Mouse (Mus musculus) MEL (cell line): Measurements from ENCODE around the gene Uchl5. TPM values are rescaled to one million over a fixed set of nuclear protein-coding genes. Genes with fewer than 3 reads are reported as not detected.

ENCODE experiments used
- DNase-seq: peaks from one replicate; pipeline ENCODE4 v3.0.0; 2011; ENCODE audit warnings: low read depth, low spot score
- H3K27ac ChIP-seq: 2 replicates; pipeline ENCODE4 v1.5.1; 2012; ENCODE audit warnings: low read depth, mild to moderate bottlenecking, control low read depth, low read length, moderate library complexity; ENCODE audit not compliant: control insufficient read depth
- H3K27me3 ChIP-seq, 2 experiments: fragments of 150-350 bp in 1 of 2; sonication (generic) in 1 of 2; 2 replicates each; pipeline ENCODE4 v1.6.1; 2012; ENCODE audit warnings: low read length in 2 of 2, mild to moderate bottlenecking in 2 of 2, improper control_type of control experiment in 1 of 2, moderate library complexity in 1 of 2; ENCODE audit not compliant: insufficient read depth in 2 of 2, control insufficient read depth in 1 of 2
- H3K36me3 ChIP-seq, 2 experiments: 2 replicates each; pipeline ENCODE4 v1.6.1; 2012 to 2014; ENCODE audit warnings: low read length in 2 of 2, improper control_type of control experiment in 1 of 2, inconsistent platforms in 1 of 2, mild to moderate bottlenecking in 1 of 2; ENCODE audit not compliant: insufficient read depth in 2 of 2, control insufficient read depth in 1 of 2
- H3K4me1 ChIP-seq, 2 experiments: fragments of 150-350 bp in 1 of 2; sonication (generic) in 1 of 2; 2 replicates each; pipeline ENCODE4 v1.6.1; 2012; ENCODE audit warnings: low read length in 2 of 2, improper control_type of control experiment in 1 of 2, mild to moderate bottlenecking in 1 of 2; ENCODE audit not compliant: insufficient read depth in 2 of 2, control insufficient read depth in 1 of 2
- H3K4me3 ChIP-seq, 2 experiments: fragments of 150-350 bp in 1 of 2; sonication (generic) in 1 of 2; 2 replicates each; pipeline ENCODE4 v1.5.1; 2012; ENCODE audit warnings: low read depth in 2 of 2, low read length in 2 of 2, mild to moderate bottlenecking in 2 of 2, moderate library complexity in 2 of 2, control low read depth in 1 of 2, improper control_type of control experiment in 1 of 2; ENCODE audit not compliant: control insufficient read depth in 1 of 2, insufficient read depth in 1 of 2
- H3K79me2 ChIP-seq: 2 replicates; pipeline ENCODE4 v1.6.1; 2012; ENCODE audit warnings: mild to moderate bottlenecking, low read length, moderate library complexity; ENCODE audit not compliant: control insufficient read depth, poor library complexity, insufficient read depth
- H3K9ac ChIP-seq: 2 replicates; pipeline ENCODE4 v1.6.1; 2012; ENCODE audit warnings: low read depth, mild to moderate bottlenecking, control low read depth, low read length, moderate library complexity; ENCODE audit not compliant: control insufficient read depth, poor library complexity, severe bottlenecking
- H3K9me3 ChIP-seq: fragments of 150-350 bp; sonication (generic); replicated peaks from 2 replicates; pipeline ENCODE4 v1.6.1; 2012; ENCODE audit warnings: mild to moderate bottlenecking, low read length, improper control_type of control experiment, moderate library complexity; ENCODE audit not compliant: insufficient read depth
- CHD1 ChIP-seq: IDR thresholded peaks from 2 replicates; pipeline ENCODE4 v1.6.1; 2012; ENCODE audit warnings: low read depth, mild to moderate bottlenecking, inconsistent platforms, low read length, improper control_type of control experiment
- CHD2 ChIP-seq: IDR thresholded peaks from 2 replicates; pipeline ENCODE4 v1.6.1; 2011; ENCODE audit warnings: low read length, improper control_type of control experiment
- CTCF ChIP-seq, 3 experiments: IDR thresholded peaks in 2 of 3; conservative IDR thresholded peaks in 1 of 3; 2 replicates each; pipeline ENCODE4 v1.5.1; 2011 to 2012; ENCODE audit warnings: low read length in 3 of 3, low read depth in 2 of 3, mild to moderate bottlenecking in 2 of 3, improper control_type of control experiment in 1 of 3, inconsistent platforms in 1 of 3, mixed read lengths in 1 of 3, moderate library complexity in 1 of 3; ENCODE audit not compliant: control insufficient read depth in 1 of 3, insufficient read depth in 1 of 3, poor library complexity in 1 of 3, severe bottlenecking in 1 of 3
- E2F4 ChIP-seq: IDR thresholded peaks from 2 replicates; pipeline ENCODE4 v1.6.1; 2011; ENCODE audit warnings: low read depth, low read length, improper control_type of control experiment, borderline replicate concordance
- ELF1 ChIP-seq: IDR thresholded peaks from 2 replicates; pipeline ENCODE4 v1.6.1; 2014; ENCODE audit warnings: low read depth, mild to moderate bottlenecking, inconsistent platforms, low read length, improper control_type of control experiment, moderate library complexity
- EP300 ChIP-seq, 2 experiments: IDR thresholded peaks; 2 replicates each; pipeline ENCODE4 v1.6.1; 2011; ENCODE audit warnings: improper control_type of control experiment in 2 of 2, low read length in 2 of 2, low read depth in 1 of 2, mild to moderate bottlenecking in 1 of 2
- ETS1 ChIP-seq: IDR thresholded peaks from 2 replicates; pipeline ENCODE4 v1.6.1; 2012; ENCODE audit warnings: low read depth, mild to moderate bottlenecking, inconsistent platforms, low read length, improper control_type of control experiment, moderate library complexity
- GABPA ChIP-seq: IDR thresholded peaks from 2 replicates; pipeline ENCODE4 v1.6.1; 2012; ENCODE audit warnings: low read depth, mild to moderate bottlenecking, inconsistent platforms, low read length, improper control_type of control experiment, moderate library complexity
- GATA1 ChIP-seq: IDR thresholded peaks from 2 replicates; pipeline ENCODE4 v1.6.1; 2011; ENCODE audit warnings: low read depth, low read length, improper control_type of control experiment
- HCFC1 ChIP-seq: IDR thresholded peaks from 2 replicates; pipeline ENCODE4 v1.6.1; 2012; ENCODE audit warnings: low read depth, mild to moderate bottlenecking, inconsistent platforms, low read length, improper control_type of control experiment, moderate library complexity
- JUND ChIP-seq: IDR thresholded peaks from 2 replicates; pipeline ENCODE4 v1.6.1; 2011; ENCODE audit warnings: low read depth, mild to moderate bottlenecking, improper control_type of control experiment, low read length
- MAFK ChIP-seq: IDR thresholded peaks from 2 replicates; pipeline ENCODE4 v1.6.1; 2011; ENCODE audit warnings: low read depth, mild to moderate bottlenecking, low read length, improper control_type of control experiment, borderline replicate concordance
- MAX ChIP-seq: IDR thresholded peaks from 2 replicates; pipeline ENCODE4 v1.6.1; 2011; ENCODE audit warnings: low read length, improper control_type of control experiment
- MEF2A ChIP-seq: IDR thresholded peaks from 2 replicates; pipeline ENCODE4 v1.6.1; 2014; ENCODE audit warnings: low read depth, mild to moderate bottlenecking, inconsistent platforms, low read length, improper control_type of control experiment; ENCODE audit not compliant: poor library complexity, insufficient replicate concordance, severe bottlenecking; ENCODE audit errors: extremely low read depth
- MXI1 ChIP-seq: IDR thresholded peaks from 2 replicates; pipeline ENCODE4 v1.6.1; 2011; ENCODE audit warnings: mild to moderate bottlenecking, low read depth, low read length, improper control_type of control experiment
- MYB ChIP-seq: IDR thresholded peaks from 2 replicates; pipeline ENCODE4 v1.6.1; 2011; ENCODE audit warnings: mild to moderate bottlenecking, low read depth, low read length, improper control_type of control experiment
- MYC ChIP-seq: IDR thresholded peaks from 2 replicates; pipeline ENCODE4 v1.6.1; 2011; ENCODE audit warnings: low read depth, mild to moderate bottlenecking, low read length, improper control_type of control experiment, moderate library complexity
- NELFE ChIP-seq: IDR thresholded peaks from 2 replicates; pipeline ENCODE4 v1.6.1; 2011; ENCODE audit warnings: low read depth, low read length, improper control_type of control experiment
- NRF1 ChIP-seq: IDR thresholded peaks from 2 replicates; pipeline ENCODE4 v1.6.1; 2014; ENCODE audit warnings: low read depth, mild to moderate bottlenecking, inconsistent platforms, low read length, improper control_type of control experiment, moderate library complexity; ENCODE audit not compliant: poor library complexity, insufficient read depth, severe bottlenecking
- POLR2A ChIP-seq, 2 experiments: IDR thresholded peaks; 2 replicates each; pipeline ENCODE4 v1.6.1; 2011 to 2012; ENCODE audit warnings: low read length in 2 of 2, mild to moderate bottlenecking in 2 of 2, control low read depth in 1 of 2, improper control_type of control experiment in 1 of 2, low read depth in 1 of 2, moderate library complexity in 1 of 2; ENCODE audit not compliant: control insufficient read depth in 1 of 2, insufficient read depth in 1 of 2, poor library complexity in 1 of 2
- POLR2AphosphoS2 ChIP-seq: IDR thresholded peaks from 2 replicates; pipeline ENCODE4 v1.6.1; 2011; ENCODE audit warnings: low read length, improper control_type of control experiment
- RAD21 ChIP-seq: IDR thresholded peaks from 2 replicates; pipeline ENCODE4 v1.6.1; 2011; ENCODE audit warnings: mild to moderate bottlenecking, low read depth, low read length, improper control_type of control experiment
- RCOR1 ChIP-seq: IDR thresholded peaks from 2 replicates; pipeline ENCODE4 v1.6.1; 2012; ENCODE audit warnings: low read depth, mild to moderate bottlenecking, inconsistent platforms, low read length, improper control_type of control experiment
- SIN3A ChIP-seq: IDR thresholded peaks from 2 replicates; pipeline ENCODE4 v1.6.1; 2012; ENCODE audit warnings: low read length, improper control_type of control experiment, inconsistent platforms
- SMC3 ChIP-seq: IDR thresholded peaks from 2 replicates; pipeline ENCODE4 v1.6.1; 2011; ENCODE audit warnings: low read depth, low read length, improper control_type of control experiment
- TAL1 ChIP-seq: IDR thresholded peaks from 2 replicates; pipeline ENCODE4 v1.6.1; 2012; ENCODE audit warnings: mild to moderate bottlenecking, inconsistent platforms, low read length, moderate library complexity, mixed read lengths
- TBP ChIP-seq: IDR thresholded peaks from 2 replicates; pipeline ENCODE4 v1.8.0; 2011; ENCODE audit warnings: low read depth, low read length, improper control_type of control experiment
- TCF12 ChIP-seq: IDR thresholded peaks from 2 replicates; pipeline ENCODE4 v1.6.1; 2014; ENCODE audit warnings: low read depth, mild to moderate bottlenecking, inconsistent platforms, low read length, improper control_type of control experiment, moderate library complexity
- USF1 ChIP-seq: IDR thresholded peaks from 2 replicates; pipeline ENCODE4 v1.6.1; 2014; ENCODE audit warnings: low read depth, mild to moderate bottlenecking, inconsistent platforms, low read length, improper control_type of control experiment, moderate library complexity
- USF2 ChIP-seq, 2 experiments: IDR thresholded peaks; 2 replicates each; pipeline ENCODE4 v1.6.1; 2011 to 2012; ENCODE audit warnings: improper control_type of control experiment in 2 of 2, low read length in 2 of 2, borderline replicate concordance in 1 of 2, inconsistent platforms in 1 of 2, low read depth in 1 of 2, mild to moderate bottlenecking in 1 of 2; ENCODE audit not compliant: insufficient read depth in 1 of 2
- ZKSCAN1 ChIP-seq: IDR thresholded peaks from 2 replicates; pipeline ENCODE4 v1.6.1; 2012; ENCODE audit warnings: low read depth, mild to moderate bottlenecking, inconsistent platforms, low read length, improper control_type of control experiment, moderate library complexity
- ZMIZ1 ChIP-seq: IDR thresholded peaks from 2 replicates; pipeline ENCODE4 v1.6.1; 2012; ENCODE audit warnings: low read depth, mild to moderate bottlenecking, inconsistent platforms, low read length, improper control_type of control experiment, moderate library complexity
- polyA plus RNA-seq, 2 experiments: library from polyadenylated mRNA; stranded (reverse) in 1 of 2; unstranded in 1 of 2; fragments of >175 nt in 1 of 2; fragments of >200 nt in 1 of 2; gene quantifications; 2 replicates each; pipeline versions ENCODE4 v1.2.1 to v1.2.4; 2012; ENCODE audit warnings: low replicate concordance in 2 of 2, low read depth in 1 of 2; ENCODE audit not compliant: insufficient read length in 2 of 2, insufficient read depth in 1 of 2, missing spikeins in 1 of 2
- total RNA-seq: library from RNA; depleted of rRNA; stranded (reverse); fragments of 300-350 nt; gene quantifications from 2 replicates; pipeline ENCODE4 v1.2.3, GENCODE M21; 2012

The Uchl5 gene
- total and polyA plus RNA-seq, 3 experiments: 86.5 to 154 (median 110) TPM

- TF ChIP-seq ELF1 (no peak), NELFE (no peak), MAFK (no peak), SIN3A (no peak; the same call in 1 of the 2 replicates), TAL1 (peak; percentile 80), GABPA (no peak), ZMIZ1 (no peak), TCF12 (peak; percentile 27; the same call in 1 of the 2 replicates), MAX (no peak), MEF2A (peak; percentile 62; the same call in 1 of the 2 replicates), EP300 (IDR thresholded peaks at IDR 0.05; ENCODE audit: low read depth in 1 of 2, low read length in 2 of 2) (peak; percentile 36 to 54; a peak in 2 of 4 replicates), RCOR1 (peak; percentile 36; the same call in 1 of the 2 replicates)
Observed at GRCm38 (mm10) chr1:143773909-143774308, 3.2 kb upstream of the Uchl5 start (continued).

- Histone ChIP-seq H3K9ac (peak overlapping the region; percentile 92), H3K4me3 (peak overlapping the region; percentile 71 to 72), H3K27ac (peak overlapping the region; percentile 85), H3K36me3 (peaks cover 9 to 35% of the 10 kb centered on the region in 2 experiments), H3K79me2 (peaks cover 34% of the 10 kb centered on the region), H3K9me3 (no peaks in the 10 kb centered on the region), H3K4me1 (peaks cover 0 to 8% of the 10 kb centered on the region in 2 experiments; a peak in 2 of 4 replicates), H3K27me3 (no peaks in the 10 kb centered on the region)
- DNase-seq: peak; percentile 80
- TF ChIP-seq TAL1: no peak
- TF ChIP-seq ZKSCAN1: no peak
- TF ChIP-seq USF1: 0 out of 2 replicates have a peak, but pooled peaks have one; percentile 25
- TF ChIP-seq RCOR1: 0 out of 2 replicates have a peak, but pooled peaks have one; percentile 27
- no peak for TF ChIP-seq USF2 (IDR thresholded peaks at IDR 0.05; ENCODE audit: borderline replicate concordance in 1 of 2, insufficient read depth in 1 of 2, low read depth in 1 of 2, low read length in 2 of 2)
- TF ChIP-seq MEF2A: no peak
- TF ChIP-seq E2F4: peak; percentile 85
- no peak for TF ChIP-seq SMC3
- no peak for TF ChIP-seq MAFK
- no peak for TF ChIP-seq NRF1
- TF ChIP-seq POLR2A (IDR thresholded peaks at IDR 0.05; ENCODE audit: control insufficient read depth in 1 of 2, insufficient read depth in 1 of 2, low read depth in 1 of 2, low read length in 2 of 2, poor library complexity in 1 of 2): peak in 1 of 2 experiments; percentile 58; a peak in 3 of 4 replicates
- peak; percentile 77 for TF ChIP-seq MYC
- peak; percentile 2; the same call in 1 of the 2 replicates for TF ChIP-seq POLR2AphosphoS2
- peak; percentile 93; the same call in 1 of the 2 replicates for TF ChIP-seq CHD1
- peak; percentile 93 for TF ChIP-seq MAX
- peak; percentile 14 for TF ChIP-seq SIN3A
- TF ChIP-seq GATA1: peak; percentile 76
- 0 out of 2 replicates have a peak, but pooled peaks have one; percentile 50 for TF ChIP-seq ETS1
- no peak for TF ChIP-seq CTCF (IDR thresholded peaks at IDR 0.05 in 2 of 3, conservative IDR thresholded peaks at IDR 0.05 in 1 of 3; ENCODE audit: control insufficient read depth in 1 of 3, insufficient read depth in 1 of 3, low read depth in 2 of 3, low read length in 3 of 3, poor library complexity in 1 of 3, severe bottlenecking in 1 of 3)
- peak; percentile 67 for TF ChIP-seq ELF1
- no peak for TF ChIP-seq CHD2
- no peak for TF ChIP-seq JUND
- no peak for TF ChIP-seq GABPA
- TF ChIP-seq RAD21: no peak
- peak; percentile 64 for TF ChIP-seq MXI1
- TF ChIP-seq HCFC1: peak; percentile 56; the same call in 1 of the 2 replicates
- TF ChIP-seq NELFE: peak; percentile 22; the same call in 1 of the 2 replicates
- TF ChIP-seq TBP: peak; percentile 71; the same call in 1 of the 2 replicates
- TF ChIP-seq MYB: 0 out of 2 replicates have a peak, but pooled peaks have one; percentile 28
Observed at GRCm38 (mm10) chr1:143777558-143778218, 616 bp downstream of the Uchl5 start.
